Mouse (Mus musculus): ENCODE data around the gene Osbpl5.
"Not testable (repeated sequence)": the region's sequence is repeated elsewhere in the genome, so short reads cannot be mapped to it uniquely, and the experiment has no call there.

Osbpl5 gene

DNA sequence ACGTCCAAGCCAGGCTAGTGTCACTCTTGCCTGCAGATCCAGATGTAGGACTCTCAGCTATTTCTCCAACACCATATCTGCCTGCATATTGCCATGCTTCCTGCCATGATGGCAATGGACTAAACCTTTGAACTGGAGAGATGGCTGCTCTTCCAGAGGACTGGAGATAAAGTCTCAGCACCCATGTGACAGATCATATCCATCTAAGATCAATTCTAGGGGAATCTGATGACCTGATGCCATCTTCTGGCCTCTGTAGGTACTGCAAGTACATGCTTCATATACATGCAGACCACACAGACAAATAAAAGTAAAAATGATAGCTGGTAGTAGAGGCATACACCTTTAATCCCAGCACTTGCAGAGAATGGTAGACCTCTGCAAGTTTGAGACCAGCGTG lies 60.6 kb downstream of the Osbpl5 start:
- DNase-seq = peak; percentile 48

DNA sequence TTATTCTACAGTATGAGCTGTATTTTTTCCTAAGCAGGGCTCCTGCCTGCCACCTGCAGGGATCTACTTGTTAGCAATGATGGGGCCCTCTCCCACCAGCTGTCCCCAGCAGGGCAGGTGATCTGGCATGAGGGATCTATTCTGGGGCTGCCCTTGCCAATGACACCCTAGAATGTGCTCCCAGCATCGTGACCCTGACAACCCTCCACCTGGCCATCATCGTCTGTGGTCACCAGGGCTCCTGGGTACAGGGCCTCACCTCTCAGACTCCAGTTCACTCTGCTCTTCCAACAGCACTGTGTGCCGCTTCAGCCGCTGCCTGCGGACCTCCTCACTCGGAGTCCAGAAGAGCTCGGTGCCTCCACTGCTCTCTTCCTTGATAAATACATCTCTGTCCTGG lies 62.2 kb downstream of the Osbpl5 start:
- DNase-seq = no peak

GRCm38 (mm10) chr7:143692746-143693510 lies 63.9 kb downstream of the Osbpl5 start:
- DNase-seq = no peak

- DNase-seq = no peak
Observed at GRCm38 (mm10) chr7:143691909-143692308, 64.9 kb downstream of the Osbpl5 start.

GRCm38 (mm10) chr7:143691181-143691580 lies 65.6 kb downstream of the Osbpl5 start:
- DNase-seq = no peak

DNA sequence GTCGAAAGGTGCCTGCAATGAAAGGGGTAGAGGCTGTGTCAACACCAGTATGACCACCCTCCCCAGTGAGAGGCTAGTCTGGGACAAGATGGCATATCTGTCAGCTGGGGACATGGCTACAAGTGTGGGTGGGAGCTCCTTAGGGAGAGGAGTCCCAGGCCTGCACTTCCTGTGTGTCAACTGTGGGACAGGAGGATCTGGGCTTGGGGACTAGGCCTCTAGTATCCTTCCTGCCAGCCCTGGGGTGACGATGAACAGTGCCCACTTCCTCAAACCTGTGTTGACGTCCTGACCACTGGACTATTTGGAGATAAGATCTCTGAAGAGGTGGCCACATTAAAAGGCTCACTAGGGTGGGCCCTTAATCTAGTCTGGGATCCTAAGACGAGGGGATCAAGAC lies 66.8 kb downstream of the Osbpl5 start:
- DNase-seq = no peak

- DNase-seq = no peak
Observed at GRCm38 (mm10) chr7:143689481-143689880, 67.3 kb downstream of the Osbpl5 start.

DNA sequence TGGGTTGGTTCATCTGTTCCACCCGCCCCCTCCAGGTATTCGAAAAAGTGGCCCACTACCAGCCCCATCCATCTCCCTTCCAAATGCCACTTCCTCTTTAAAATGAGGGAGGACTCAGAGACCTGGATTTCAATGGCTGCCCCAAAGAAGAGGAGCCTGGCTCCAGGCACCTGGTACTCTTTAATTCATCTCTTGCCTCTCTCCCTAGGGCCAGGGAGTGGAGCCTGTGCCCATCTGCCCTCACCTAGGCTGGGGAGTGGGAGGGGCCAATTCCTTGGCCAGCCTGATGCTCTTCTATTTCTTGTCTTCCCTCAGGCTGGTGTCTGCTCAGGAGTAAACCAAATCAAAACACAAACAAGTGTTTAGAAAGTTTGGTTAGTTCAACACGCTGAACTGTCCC lies 70.1 kb downstream of the Osbpl5 start:
- not testable (repeated sequence) for DNase-seq

DNA sequence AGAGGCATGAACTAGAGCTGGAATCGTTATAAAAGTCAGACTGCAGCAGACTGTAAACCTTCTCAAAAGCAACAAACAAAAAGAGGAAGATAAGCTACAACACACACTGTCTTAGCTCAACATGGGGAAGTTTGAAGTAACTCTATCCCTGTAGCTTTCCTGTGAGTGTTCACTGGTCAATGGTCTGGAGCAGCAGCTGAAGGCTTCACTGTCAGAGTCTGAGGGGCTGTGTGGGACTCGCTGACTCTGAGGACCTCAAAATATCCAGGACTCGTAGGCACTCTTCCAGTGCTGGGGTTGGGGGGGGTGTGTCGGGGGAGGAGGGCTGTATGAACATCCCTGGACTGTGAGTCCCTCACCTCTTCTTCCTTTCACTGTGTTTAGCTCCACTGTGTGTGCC lies 70.6 kb downstream of the Osbpl5 start:
- DNase-seq = not testable (repeated sequence)

DNA sequence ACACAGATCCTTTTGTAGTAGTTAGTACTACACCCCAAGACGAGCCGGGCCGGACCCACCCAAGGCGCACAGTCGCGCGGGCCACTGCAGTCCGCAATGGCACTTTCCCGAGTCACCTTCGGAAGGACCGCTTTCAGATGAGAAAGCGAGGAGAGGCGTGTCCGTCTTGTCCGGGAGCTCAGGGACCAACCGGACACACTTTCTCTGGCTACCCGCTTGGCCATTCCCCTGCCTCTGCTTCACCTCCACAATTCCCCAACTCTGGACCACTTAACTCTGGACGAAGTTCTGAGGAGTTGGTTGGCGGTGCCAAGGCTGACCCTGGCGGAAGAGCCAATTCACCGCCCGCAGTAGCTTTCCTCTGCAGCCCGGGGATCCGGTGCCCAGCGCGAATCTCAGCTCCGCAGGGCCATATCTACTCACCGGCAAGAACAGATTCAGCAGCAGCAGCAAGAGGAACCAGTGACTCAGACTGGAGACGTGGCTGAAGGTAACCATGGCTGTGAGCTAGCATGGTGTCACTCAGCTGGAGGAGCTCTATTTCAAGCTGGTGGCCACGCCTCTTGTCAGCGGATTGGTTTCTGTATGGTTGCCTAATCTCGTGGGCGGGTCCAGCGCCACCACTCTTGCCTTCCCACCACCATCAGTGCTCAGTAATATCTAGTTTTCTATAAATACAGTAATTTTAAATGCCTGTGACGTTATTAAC lies 71.3 kb downstream of the Osbpl5 start, which contains the start of gene Tnfrsf23:
TSS of gene Tnfrsf23 (minus strand) at position 514 of the 709 bp plus-strand sequence.
- DNase-seq = peak; percentile 83

DNA sequence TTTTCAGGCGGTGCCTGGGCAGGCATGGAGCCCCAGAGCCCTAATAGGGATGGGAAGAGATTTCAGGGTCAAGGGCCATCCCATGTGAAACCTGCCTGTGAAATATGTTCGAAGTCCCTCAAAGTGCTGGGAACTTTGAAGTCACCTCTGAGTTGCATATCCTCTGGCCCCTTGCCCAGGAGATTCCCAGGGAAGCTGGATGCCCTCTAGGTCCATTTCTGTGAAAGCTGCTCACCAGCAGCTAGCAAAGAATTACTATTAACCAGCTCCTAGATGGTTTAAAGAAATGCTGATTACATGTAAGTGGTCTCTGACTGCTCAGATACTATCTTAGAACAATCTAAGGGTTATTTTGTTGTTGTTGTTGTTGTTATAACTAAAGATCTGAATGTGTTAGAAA lies 72.2 kb downstream of the Osbpl5 start:
- not testable (repeated sequence) for DNase-seq

DNA sequence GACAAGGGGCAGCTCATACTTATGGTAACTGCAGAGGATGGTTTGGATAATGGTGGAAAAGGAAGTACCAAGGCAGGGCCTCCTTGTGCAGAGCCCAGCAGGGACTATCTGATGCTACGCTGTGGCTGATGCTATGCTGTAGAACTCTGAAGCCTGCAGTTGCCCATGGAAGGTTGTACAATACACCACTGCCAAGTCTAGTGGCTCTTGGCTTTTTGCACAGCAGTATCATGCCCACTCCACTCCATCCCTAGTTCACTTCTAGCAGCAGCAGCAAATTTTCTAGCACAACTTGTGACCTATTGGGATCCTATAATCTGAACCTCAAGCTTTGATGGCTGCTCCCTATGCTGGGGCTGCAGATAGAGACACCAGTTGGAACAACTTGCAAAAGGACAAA lies 75.2 kb downstream of the Osbpl5 start:
- DNase-seq = no peak

GRCm38 (mm10) chr7:143680836-143681235 lies 75.9 kb downstream of the Osbpl5 start:
- DNase-seq = not testable (repeated sequence)

GRCm38 (mm10) chr7:143679650-143680049 lies 77.1 kb downstream of the Osbpl5 start:
- DNase-seq = not testable (repeated sequence)

- DNase-seq = no peak
Observed at GRCm38 (mm10) chr7:143666427-143667311, 90.1 kb downstream of the Osbpl5 start.

DNA sequence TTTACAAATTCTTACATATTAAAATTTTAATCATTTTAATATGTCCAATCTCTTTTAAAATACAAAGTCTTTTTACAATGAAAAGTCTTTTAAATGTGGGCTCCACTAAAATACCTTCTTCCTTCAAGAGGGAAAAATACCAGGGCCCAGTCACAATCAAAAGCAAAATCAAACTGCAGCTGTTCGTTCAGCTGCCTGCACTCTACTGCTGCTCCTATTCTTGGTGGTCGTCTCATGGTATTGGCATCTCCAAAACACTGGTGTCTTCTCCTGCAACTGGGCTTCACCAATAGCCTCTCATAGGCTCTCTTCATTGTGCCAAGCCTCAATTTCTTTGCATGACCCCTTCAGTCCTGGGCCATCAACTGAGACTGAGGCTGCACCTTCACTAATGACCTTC lies 93.3 kb downstream of the Osbpl5 start:
- no peak for DNase-seq

DNA sequence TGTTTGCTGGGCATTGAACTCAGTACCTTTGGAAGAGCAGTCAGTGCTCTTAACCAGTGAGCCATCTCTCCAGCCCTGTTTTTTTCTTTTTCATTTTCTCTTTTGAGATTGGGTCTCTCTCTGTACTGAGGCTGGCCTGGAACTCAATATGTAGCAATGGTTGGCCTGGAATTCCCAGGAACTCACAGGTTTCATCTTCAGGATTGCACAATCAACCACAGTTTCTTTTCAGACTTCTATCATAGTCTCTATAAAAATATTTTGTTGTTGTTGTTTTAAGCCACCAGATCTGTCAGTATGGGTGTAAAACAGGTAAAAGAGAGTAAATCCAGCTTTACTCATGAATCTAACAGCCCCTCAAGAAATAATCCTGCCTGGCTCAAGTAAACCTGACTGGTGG lies 96.0 kb downstream of the Osbpl5 start:
- no peak for DNase-seq

- DNase-seq = not testable (repeated sequence)
Observed at GRCm38 (mm10) chr7:143649769-143650346, 106.9 kb downstream of the Osbpl5 start.

DNA sequence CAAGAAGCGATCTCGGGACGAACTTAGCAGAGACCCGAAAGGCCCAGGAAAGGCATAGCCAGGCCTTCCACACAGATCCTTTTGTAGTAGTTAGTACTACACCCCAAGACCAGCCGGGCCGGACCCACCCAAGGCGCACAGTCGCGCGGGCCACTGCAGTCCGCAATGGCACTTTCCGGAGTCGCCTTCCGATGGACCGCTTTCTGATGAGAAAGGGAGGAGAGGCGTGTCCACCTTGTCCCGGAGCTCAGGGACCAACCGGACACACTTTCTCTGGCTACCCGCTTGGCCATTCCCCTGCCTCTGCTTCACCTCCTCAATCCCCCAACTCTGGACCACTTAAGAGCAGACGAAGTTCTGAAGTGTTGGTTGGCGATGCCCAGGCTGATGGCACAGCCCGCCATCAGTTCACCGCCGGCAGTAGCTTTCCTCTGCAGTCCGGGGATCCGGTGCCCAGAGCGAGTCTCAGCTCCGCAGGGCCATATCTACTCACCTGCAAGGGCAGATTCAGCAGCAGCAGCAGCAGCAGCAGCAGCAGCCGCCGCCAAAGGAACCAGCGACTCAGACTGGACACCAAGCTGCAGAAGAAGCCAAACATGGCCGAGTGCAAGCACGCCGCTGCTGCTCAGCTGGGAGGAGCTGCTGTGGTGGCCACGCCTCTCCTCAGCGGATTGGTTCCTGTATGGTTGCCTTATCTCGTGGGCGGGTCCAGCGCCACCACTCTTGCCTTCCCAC lies 107.6 kb downstream of the Osbpl5 start, which contains the start of gene Tnfrsf22:
TSS of gene Tnfrsf22 (minus strand) at position 628 of the 735 bp plus-strand sequence.
- peak; percentile 90 for DNase-seq

DNA sequence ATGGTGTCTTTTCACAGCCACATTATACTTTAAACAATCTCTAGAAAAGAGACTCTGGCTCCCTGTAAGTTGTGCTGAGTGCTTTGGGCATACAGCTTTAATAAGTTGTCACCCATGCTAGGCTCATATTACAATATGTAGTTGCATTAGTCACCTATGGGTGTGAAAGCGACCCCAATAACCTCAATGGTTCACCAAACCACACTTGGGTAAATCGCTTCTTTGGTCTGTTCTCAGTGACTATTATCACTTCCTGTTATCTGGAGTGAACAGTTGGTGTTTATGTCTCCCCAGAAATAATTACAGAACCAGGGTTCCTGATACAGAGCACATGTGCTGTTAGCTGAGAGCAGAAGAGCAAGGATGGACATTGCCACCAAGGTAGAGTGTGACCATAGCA lies 112.8 kb downstream of the Osbpl5 start:
- not testable (repeated sequence) for DNase-seq

All from retina, postnatal 1 day (tissue).